Mouse (Mus musculus): ENCODE data around the gene Krt4. TPM values are rescaled to one million over a fixed set of nuclear protein-coding genes. Genes with fewer than 3 reads are reported as not detected.

Krt4 gene
- polyA plus RNA-seq, 1 experiment from 2014 or later, result 0.07 TPM

- Histone ChIP-seq H3K9me3 (replicated peaks; ENCODE audit: control insufficient read depth, low read length) (no peaks in the 10 kb centered on the region), H3K4me2 (no peak overlapping the region), H3K4me1 (ENCODE audit: control insufficient read depth, insufficient read depth, low read length) (no peaks in the 10 kb centered on the region), H3K9ac (ENCODE audit: low read depth, low read length) (no peak overlapping the region), H3K27me3 (ENCODE audit: control insufficient read depth, insufficient read depth, low read length) (peaks cover 13% of the 10 kb centered on the region; the same call in 1 of the 2 replicates), H3K36me3 (ENCODE audit: control insufficient read depth, insufficient read depth, low read length) (no peaks in the 10 kb centered on the region), H3K4me3 (ENCODE audit: low read depth, low read length) (no peak overlapping the region), H3K27ac (ENCODE audit: low read depth, low read length) (no peak overlapping the region)
- WGBS (ENCODE audit: insufficient replicate concordance), result 63% methylated on average over 1 of the region's 1 CpGs
- ATAC-seq (replicated peaks; ENCODE audit: insufficient number of reproducible peaks, low FRiP score, low TSS enrichment), result no peak
These were observed 50.2 kb downstream of the Krt4 start for GRCm38 (mm10) chr15:101874383-101874782.

GRCm38 (mm10) chr15:101873231-101873630 lies 51.3 kb downstream of the Krt4 start:
- ATAC-seq (replicated peaks; ENCODE audit: insufficient number of reproducible peaks, low FRiP score, low TSS enrichment), result no peak
- no peak overlapping the region for H3K27ac ChIP-seq (ENCODE audit: low read depth, low read length)
- no peaks in the 10 kb centered on the region for H3K9me3 ChIP-seq (replicated peaks; ENCODE audit: control insufficient read depth, low read length)
- H3K27me3 ChIP-seq (ENCODE audit: control insufficient read depth, insufficient read depth, low read length), result peaks cover 15% of the 10 kb centered on the region; the same call in 1 of the 2 replicates
- no peaks in the 10 kb centered on the region for H3K4me1 ChIP-seq (ENCODE audit: control insufficient read depth, insufficient read depth, low read length)
- no peak overlapping the region for H3K4me3 ChIP-seq (ENCODE audit: low read depth, low read length)
- H3K36me3 ChIP-seq (ENCODE audit: control insufficient read depth, insufficient read depth, low read length), result no peaks in the 10 kb centered on the region
- H3K9ac ChIP-seq (ENCODE audit: low read depth, low read length), result no peak overlapping the region
- H3K4me2 ChIP-seq, result no peak overlapping the region
- 71% methylated on average over 4 of the region's 4 CpGs for WGBS (ENCODE audit: insufficient replicate concordance)

- Histone ChIP-seq H3K27ac (ENCODE audit: low read depth, low read length) (no peak within 1 kb of the TSS), H3K4me2 (no peak within 1 kb of the TSS), H3K9me3 (replicated peaks; ENCODE audit: control insufficient read depth, low read length) (no peaks in the 10 kb centered on the region), H3K4me3 (ENCODE audit: low read depth, low read length) (no peak within 1 kb of the TSS), H3K36me3 (ENCODE audit: control insufficient read depth, insufficient read depth, low read length) (no peaks in the 10 kb centered on the region), H3K4me1 (ENCODE audit: control insufficient read depth, insufficient read depth, low read length) (no peaks in the 10 kb centered on the region), H3K9ac (ENCODE audit: low read depth, low read length) (no peak within 1 kb of the TSS), H3K27me3 (ENCODE audit: control insufficient read depth, insufficient read depth, low read length) (peaks cover 12% of the 10 kb centered on the region; the same call in 1 of the 2 replicates)
- no peak for ATAC-seq (replicated peaks; ENCODE audit: insufficient number of reproducible peaks, low FRiP score, low TSS enrichment)
- 34% methylated on average over 6 of the region's 6 CpGs for WGBS (ENCODE audit: insufficient replicate concordance)
These were observed 55.1 kb downstream of the Krt4 start, which contains the start of gene Krt77 for GRCm38 (mm10) chr15:101869431-101869830. TSS of gene Krt77 (minus strand) at chr15:101869705.

Small RNA genes within 50 kb of the gene (microRNA-seq; reads per million reads assigned to microRNA genes)
- not detected for gene Gm44356 (ENCODE audit: borderline number of aligned reads)

Other genes with a start within 250 kb of the Krt4 start
- gene Krt6b, start 244.4 kb downstream of the Krt4 start, polyA plus RNA-seq (2014; fragmentation: Nextera tagmentation; extraction: Ambion mirVana), result not detected in 2 replicates
- gene Krt6a, start 230.4 kb downstream of the Krt4 start, polyA plus RNA-seq (2014; fragmentation: Nextera tagmentation; extraction: Ambion mirVana), result not detected in 2 replicates
- gene Krt5, start 211.8 kb downstream of the Krt4 start, polyA plus RNA-seq (2014; fragmentation: Nextera tagmentation; extraction: Ambion mirVana), result 0.13 and 0.23 TPM in 2 replicates
- not detected in 2 replicates for gene Krt71, start 181.6 kb downstream of the Krt4 start, polyA plus RNA-seq (2014; fragmentation: Nextera tagmentation; extraction: Ambion mirVana)
- not detected in 2 replicates for gene Krt72, start 138.3 kb downstream of the Krt4 start, polyA plus RNA-seq (2014; fragmentation: Nextera tagmentation; extraction: Ambion mirVana)
- not detected in 2 replicates for gene Krt73, start 122.4 kb downstream of the Krt4 start, polyA plus RNA-seq (2014; fragmentation: Nextera tagmentation; extraction: Ambion mirVana)
- gene Krt2, start 106.6 kb downstream of the Krt4 start, polyA plus RNA-seq (2014; fragmentation: Nextera tagmentation; extraction: Ambion mirVana), result not detected in 2 replicates
- 0.31 and 0.87 TPM in 2 replicates for gene Krt1, start 73.9 kb downstream of the Krt4 start, polyA plus RNA-seq (2014; fragmentation: Nextera tagmentation; extraction: Ambion mirVana)
- gene Krt77, start 55.0 kb downstream of the Krt4 start, polyA plus RNA-seq (2014; fragmentation: Nextera tagmentation; extraction: Ambion mirVana), result not detected in 2 replicates
- gene Krt76, start 31.8 kb downstream of the Krt4 start, polyA plus RNA-seq (2014; fragmentation: Nextera tagmentation; extraction: Ambion mirVana), result not detected in 2 replicates
- gene Krt79, start 15.6 kb upstream of the Krt4 start, polyA plus RNA-seq (2014; fragmentation: Nextera tagmentation; extraction: Ambion mirVana), result 1.2 and 1.7 TPM in 2 replicates
- gene Krt78, start 29.6 kb upstream of the Krt4 start, polyA plus RNA-seq (2014; fragmentation: Nextera tagmentation; extraction: Ambion mirVana), result not detected in 2 replicates
- gene Krt8, start 79.7 kb upstream of the Krt4 start, polyA plus RNA-seq (2014; fragmentation: Nextera tagmentation; extraction: Ambion mirVana), result 30.4 and 36.8 TPM in 2 replicates
- 39.3 and 41.9 TPM in 2 replicates for gene Krt18, start 103.4 kb upstream of the Krt4 start, polyA plus RNA-seq (2014; fragmentation: Nextera tagmentation; extraction: Ambion mirVana)
- gene Eif4b, start 149.0 kb upstream of the Krt4 start, polyA plus RNA-seq (2014; fragmentation: Nextera tagmentation; extraction: Ambion mirVana), result 71.6 and 83.5 TPM in 2 replicates
- gene Tns2, start 175.7 kb upstream of the Krt4 start, polyA plus RNA-seq (2014; fragmentation: Nextera tagmentation; extraction: Ambion mirVana), result 25.0 and 25.4 TPM in 2 replicates
- gene Spryd3, start 211.5 kb upstream of the Krt4 start, polyA plus RNA-seq (2014; fragmentation: Nextera tagmentation; extraction: Ambion mirVana), result 11.1 and 14.6 TPM in 2 replicates
- gene Igfbp6, start 219.6 kb upstream of the Krt4 start, polyA plus RNA-seq (2014; fragmentation: Nextera tagmentation; extraction: Ambion mirVana), result 0.70 and 1.1 TPM in 2 replicates
- gene Soat2, start 225.8 kb upstream of the Krt4 start, polyA plus RNA-seq (2014; fragmentation: Nextera tagmentation; extraction: Ambion mirVana), result 0.76 and 2.3 TPM in 2 replicates